Mouse (Mus musculus): ENCODE measurements around the gene Ndufv3.

GRCm38 (mm10) chr17:31519344-31519945 lies 470 bp upstream of the Ndufv3 start:
- TF ChIP-seq EP300 (IDR thresholded peaks at IDR 0.05; ENCODE audit: low read depth), result no peak
- no peak for TF ChIP-seq CTCF (IDR thresholded peaks at IDR 0.05; ENCODE audit: low read depth)
